Mouse (Mus musculus) heart, postnatal 0 days (tissue): ENCODE results near the gene Mrps2. TPM values are rescaled to one million over a fixed set of nuclear protein-coding genes. Genes with fewer than 3 reads are reported as not detected.
"Not testable (repeated sequence)": the region's sequence is repeated elsewhere in the genome, so short reads cannot be mapped to it uniquely, and the experiment has no call there.

Experiments
- ATAC-seq: fragments of 200-750 bp; cut with Nextera tagmentation; 2 replicates; pipeline ENCODE4 v1.8.0; 2017; ENCODE audit warnings: low read depth, moderate number of reproducible peaks, moderate library complexity; ENCODE audit not compliant: insufficient read depth
- DNase-seq: peaks from one replicate; pipeline ENCODE4 v3.0.0-alpha.2; 2016; ENCODE audit warnings: low spot score
- H3K27ac ChIP-seq: fragments of 300-500 bp; sonication (generic); 2 replicates; pipeline ENCODE4 v1.5.1; 2014; ENCODE audit warnings: low read depth, mild to moderate bottlenecking
- H3K27me3 ChIP-seq: fragments of 300-500 bp; sonication (generic); 2 replicates; pipeline ENCODE4 v1.6.1; 2014; ENCODE audit warnings: low read length, mixed read lengths; ENCODE audit not compliant: control insufficient read depth, insufficient read depth
- H3K36me3 ChIP-seq: fragments of 300-500 bp; sonication (generic); replicated peaks from 2 replicates; pipeline ENCODE4 v1.6.1; 2014; ENCODE audit warnings: low read length, mixed read lengths; ENCODE audit not compliant: control insufficient read depth, insufficient read depth
- H3K4me1 ChIP-seq: fragments of 300-500 bp; sonication (generic); 2 replicates; pipeline ENCODE4 v1.6.1; 2014; ENCODE audit warnings: antibody characterized with exemption; ENCODE audit not compliant: control insufficient read depth, insufficient read depth
- H3K4me2 ChIP-seq: fragments of 300-500 bp; sonication (generic); 2 replicates; pipeline ENCODE4 v1.6.1; 2014; ENCODE audit warnings: low read depth, mild to moderate bottlenecking, low read length, moderate library complexity
- H3K4me3 ChIP-seq: fragments of 300-500 bp; sonication (generic); 2 replicates; pipeline ENCODE4 v1.5.1; 2014; ENCODE audit warnings: low read depth, low read length
- H3K9ac ChIP-seq: fragments of 300-500 bp; sonication (generic); replicated peaks from 2 replicates; pipeline ENCODE4 v1.6.1; 2014; ENCODE audit warnings: low read depth, low read length, mixed read lengths
- H3K9me3 ChIP-seq: fragments of 300-500 bp; sonication (generic); replicated peaks from 2 replicates; pipeline ENCODE4 v1.6.1; 2016; ENCODE audit warnings: low read length; ENCODE audit not compliant: control insufficient read depth
- CTCF ChIP-seq: IDR thresholded peaks from 2 replicates; pipeline ENCODE4 v1.5.1; 2016; ENCODE audit warnings: antibody characterized with exemption, control low read depth, low read depth
- EP300 ChIP-seq: IDR thresholded peaks from 2 replicates; pipeline ENCODE4 v1.6.1; 2016; ENCODE audit warnings: antibody characterized with exemption, low read depth
- WGBS: fragments of 180-500 bp; shearing (Covaris S2); extraction: QIAGEN DNeasy Blood & Tissue Kit; methylation state at CpG from one replicate; pipeline ENCODE4 v1.1.7; 2014; 5-methylcytosine and 5-hydroxymethylcytosine counted together
- polyA plus RNA-seq: library from polyadenylated mRNA; unstranded; fragments of >200 nt; fragmentation: Nextera tagmentation; extraction: Ambion mirVana; gene quantifications from 2 replicates; pipeline ENCODE4 v1.2.1, GENCODE M21; 2015
- total RNA-seq: library from RNA; depleted of rRNA; stranded (reverse); fragments of >200 nt; gene quantifications from 2 replicates; pipeline ENCODE4 v1.2.3, GENCODE M21; 2014; ENCODE audit warnings: low replicate concordance

The Mrps2 gene
- total and polyA plus RNA-seq, 2 experiments from 2014 or later: 29.8 to 45.0 TPM

DNA sequence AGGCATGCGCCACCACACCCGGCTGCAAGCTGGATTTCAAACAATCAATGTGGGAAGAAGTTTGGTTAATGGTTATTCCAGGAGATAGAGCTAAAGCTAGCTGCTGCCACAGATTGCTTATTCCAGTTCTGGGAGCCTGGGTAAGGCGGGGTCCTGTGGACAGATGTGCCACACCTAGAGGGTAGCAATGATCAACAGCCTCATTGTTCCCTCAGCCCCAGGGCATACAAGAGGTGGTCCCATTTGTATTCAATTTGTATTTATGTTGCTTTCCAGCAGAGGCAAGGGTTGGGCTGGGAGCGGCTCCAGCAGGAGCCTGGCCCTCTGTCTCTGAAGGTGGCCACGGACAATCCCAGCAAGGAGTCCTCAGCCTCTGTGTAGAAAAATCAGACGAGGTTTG, 38.4 kb downstream of the Mrps2 start:
- Histone ChIP-seq H3K4me3 (no peak overlapping the region), H3K4me1 (no peaks in the 10 kb centered on the region), H3K9me3 (no peaks in the 10 kb centered on the region), H3K27me3 (no peaks in the 10 kb centered on the region), H3K27ac (no peak overlapping the region), H3K36me3 (no peaks in the 10 kb centered on the region), H3K9ac (no peak overlapping the region), H3K4me2 (no peak overlapping the region)
- DNase-seq (no peak), ATAC-seq (no peak)
- 85% methylated on average over 6 of the region's 6 CpGs for whole genome bisulfite sequencing
- no peak for TF ChIP-seq CTCF
- TF ChIP-seq EP300: no peak

DNA sequence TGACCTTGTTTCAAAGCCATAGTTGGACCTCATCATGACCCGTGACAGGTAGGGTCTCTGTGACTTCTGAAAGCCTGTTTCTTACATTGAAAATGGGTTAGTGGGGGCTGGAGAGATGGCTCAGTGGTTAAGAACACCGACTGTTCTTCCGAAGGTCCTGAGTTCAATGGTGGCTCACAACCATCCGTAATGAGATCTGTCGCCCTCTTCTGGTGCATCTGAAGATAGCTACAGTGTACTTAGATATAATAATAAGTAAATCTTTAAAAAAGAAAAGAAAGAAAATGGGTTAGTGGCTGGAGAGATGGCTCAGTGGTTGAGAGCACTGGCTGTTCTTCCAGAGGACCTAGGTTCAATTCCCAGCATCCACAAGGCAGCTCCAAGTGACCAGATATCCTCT, 43.7 kb downstream of the Mrps2 start:
- not testable (repeated sequence) for H3K27me3 ChIP-seq, ATAC-seq, H3K4me3 ChIP-seq, H3K9me3 ChIP-seq, H3K4me2 ChIP-seq, DNase-seq, H3K36me3 ChIP-seq, H3K9ac ChIP-seq, H3K27ac ChIP-seq
- H3K4me1 ChIP-seq: peaks cover 11% of the 10 kb centered on the region; the same call in 1 of the 2 replicates
- 0 out of 2 replicates have a peak, but pooled peaks have one; percentile 2 for TF ChIP-seq CTCF
- WGBS: 41% methylated on average over 5 of the region's 5 CpGs

GRCm38 (mm10) chr2:28512798-28513401, 45.0 kb downstream of the Mrps2 start, which contains the start of gene Ralgds:
Gene Ralgds, plus strand, starts transcription at chr2:28513125.
- peak within 1 kb of the TSS; percentile 95 for H3K4me2 ChIP-seq
- H3K9me3 ChIP-seq: no peaks in the 10 kb centered on the region
- H3K9ac ChIP-seq: peak within 1 kb of the TSS; percentile 70
- peak; percentile 36 for ATAC-seq
- H3K4me1 ChIP-seq: peaks cover 18% of the 10 kb centered on the region
- H3K27ac ChIP-seq: no peak within 1 kb of the TSS
- TF ChIP-seq CTCF (no peak), EP300 (no peak)
- no peaks in the 10 kb centered on the region for H3K27me3 ChIP-seq
- under 1% methylated on average over 44 of the region's 71 CpGs for WGBS
- H3K36me3 ChIP-seq: no peaks in the 10 kb centered on the region
- peak; percentile 25 for DNase-seq
- peak within 1 kb of the TSS; percentile 58 for H3K4me3 ChIP-seq

GRCm38 (mm10) chr2:28513431-28514370, 45.8 kb downstream of the Mrps2 start:
- ATAC-seq (0 out of 2 replicates have a peak, but pooled peaks have one; percentile 2), DNase-seq (peak; percentile 9)
- no peaks in the 10 kb centered on the region for H3K9me3 ChIP-seq
- H3K4me3 ChIP-seq: peak overlapping the region; percentile 58
- H3K4me1 ChIP-seq: peaks cover 18% of the 10 kb centered on the region
- H3K4me2 ChIP-seq: peak overlapping the region; percentile 95
- TF ChIP-seq CTCF (no peak), EP300 (no peak)
- H3K27ac ChIP-seq: no peak overlapping the region
- no peaks in the 10 kb centered on the region for H3K27me3 ChIP-seq
- 9% methylated on average over 40 of the region's 47 CpGs for WGBS
- no peaks in the 10 kb centered on the region for H3K36me3 ChIP-seq
- H3K9ac ChIP-seq: peak overlapping the region; percentile 70

DNA sequence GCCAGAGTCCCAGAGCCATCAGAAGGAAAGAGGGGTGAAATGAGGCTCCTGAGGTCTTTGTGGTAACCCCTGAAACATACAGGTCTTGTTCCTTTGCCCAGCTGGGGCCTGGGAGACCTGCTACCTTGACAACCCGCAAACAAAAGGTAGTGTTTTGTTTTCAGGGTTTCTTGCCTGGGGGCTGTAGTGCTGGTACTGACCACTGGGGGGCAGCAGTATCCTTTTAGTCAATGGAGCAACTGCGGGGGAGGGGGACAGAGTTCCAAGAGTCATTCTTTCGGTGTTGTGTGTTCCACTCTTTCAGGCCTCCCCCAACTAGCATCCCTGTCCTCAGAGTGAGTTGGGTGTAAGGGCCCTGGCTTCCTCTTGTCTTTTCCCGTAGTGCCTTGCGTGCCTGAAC, 46.6 kb downstream of the Mrps2 start:
- Histone ChIP-seq H3K4me3 (no peak overlapping the region), H3K4me1 (peaks cover 18% of the 10 kb centered on the region), H3K9ac (no peak overlapping the region), H3K36me3 (no peaks in the 10 kb centered on the region), H3K27ac (no peak overlapping the region), H3K27me3 (no peaks in the 10 kb centered on the region), H3K4me2 (peak overlapping the region; percentile 95; the same call in 1 of the 2 replicates), H3K9me3 (no peaks in the 10 kb centered on the region)
- TF ChIP-seq EP300: no peak
- peak; percentile 87 for TF ChIP-seq CTCF
- ATAC-seq (no peak), DNase-seq (peak; percentile 71)
- WGBS: 13% methylated on average over 5 of the region's 5 CpGs
